Comparison of ENCODE assay signal across 9 mouse cellular contexts in genomic region chr2:58567066-58567810, GRCm38 (mm10). TPM values are rescaled to one million over a fixed set of nuclear protein-coding genes. Genes with fewer than 3 reads are reported as not detected.
DNase-seq lines count a peak whose midpoint lies in the region; ATAC-seq and TF ChIP-seq lines count a peak whose summit lies in the region.
"Had no signal": no experiment of that assay in that cellular context is flagged by ENCODE, and none has a peak within 500 bp of the region (broad histone marks: within the 10 kb centered on the region; RNA-seq: fewer than 3 reads in every experiment).

Gene Acvr1, minus strand, starts transcription at chr2:58567157.
Gene Upp2, plus strand, starts transcription at chr2:58567298.

- peak within 1 kb of the TSS; percentile 99 for H3K27ac ChIP-seq in embryonic facial prominence, embryonic 14.5 days (replicated peaks; ENCODE audit: low read depth, low read length)
- peak within 1 kb of the TSS; percentile 97 for H3K27ac ChIP-seq in heart, embryonic 11.5 days (ENCODE audit: low read depth, low read length)
- peak within 1 kb of the TSS; percentile 98 for H3K27ac ChIP-seq in kidney, embryonic 15.5 days
- peak within 1 kb of the TSS; percentile 91 for H3K27ac ChIP-seq in liver, adult 2 months (replicated peaks; ENCODE audit: insufficient read depth, low read depth, low read length)
- peak within 1 kb of the TSS; percentile 97 for H3K27ac ChIP-seq in stomach, embryonic 14.5 days (ENCODE audit: low read length)

- H3K36me3 ChIP-seq in embryonic facial prominence, embryonic 14.5 days (ENCODE audit: control insufficient read depth, insufficient read depth, low read length): no peaks in the 10 kb centered on the region
- H3K36me3 ChIP-seq in heart, embryonic 11.5 days (ENCODE audit: control insufficient read depth, insufficient read depth, low read length): no peaks in the 10 kb centered on the region
- H3K36me3 ChIP-seq in kidney, embryonic 15.5 days: no peaks in the 10 kb centered on the region
- H3K36me3 ChIP-seq in liver, adult 2 months (ENCODE audit: control insufficient read depth, insufficient read depth, low read length): no peaks in the 10 kb centered on the region
- H3K36me3 ChIP-seq in stomach, embryonic 14.5 days (ENCODE audit: control insufficient read depth, insufficient read depth, low read length): no peaks in the 10 kb centered on the region

- H3K9ac ChIP-seq in embryonic facial prominence, embryonic 14.5 days (ENCODE audit: low read depth, low read length): peak within 1 kb of the TSS; percentile 94
- peak within 1 kb of the TSS; percentile 94 for H3K9ac ChIP-seq in heart, embryonic 11.5 days (ENCODE audit: low read depth, low read length)
- H3K9ac ChIP-seq in kidney, embryonic 15.5 days: peak within 1 kb of the TSS; percentile 87
- peak within 1 kb of the TSS; percentile 98 for H3K9ac ChIP-seq in liver, adult 2 months (ENCODE audit: low read depth, low read length)
- H3K9ac ChIP-seq in stomach, embryonic 14.5 days (replicated peaks; ENCODE audit: low read depth, low read length): peak within 1 kb of the TSS; percentile 95

- peak within 1 kb of the TSS; percentile 61 for H3K4me2 ChIP-seq in embryonic facial prominence, embryonic 14.5 days (ENCODE audit: low read depth, low read length)
- H3K4me2 ChIP-seq in heart, embryonic 11.5 days: peak within 1 kb of the TSS; percentile 85
- H3K4me2 ChIP-seq in kidney, embryonic 15.5 days: peak within 1 kb of the TSS; percentile 68
- H3K4me2 ChIP-seq in stomach, embryonic 14.5 days (replicated peaks; ENCODE audit: low read depth, low read length): peak within 1 kb of the TSS; percentile 72

- 0 out of 2 replicates have a peak, but pooled peaks have one; percentile 12 for TF ChIP-seq CTCF in liver, adult 2 months (IDR thresholded peaks at IDR 0.05; ENCODE audit: low read depth, low read length)

- no peaks in the 10 kb centered on the region for H3K27me3 ChIP-seq in embryonic facial prominence, embryonic 14.5 days (replicated peaks; ENCODE audit: control insufficient read depth, insufficient read depth, low read length)
- no peaks in the 10 kb centered on the region for H3K27me3 ChIP-seq in heart, embryonic 11.5 days (ENCODE audit: control insufficient read depth, insufficient read depth, low read length)
- H3K27me3 ChIP-seq in kidney, embryonic 15.5 days: no peaks in the 10 kb centered on the region
- H3K27me3 ChIP-seq in liver, adult 2 months (ENCODE audit: control insufficient read depth, insufficient read depth, low read length): no peaks in the 10 kb centered on the region
- no peaks in the 10 kb centered on the region for H3K27me3 ChIP-seq in stomach, embryonic 14.5 days (ENCODE audit: control insufficient read depth, insufficient read depth, low read length)

- H3K4me3 ChIP-seq in embryonic facial prominence, embryonic 14.5 days (ENCODE audit: low read depth, low read length): peak within 1 kb of the TSS; percentile 84
- peak within 1 kb of the TSS; percentile 88 for H3K4me3 ChIP-seq in heart, embryonic 11.5 days (ENCODE audit: low read depth, low read length)
- peak within 1 kb of the TSS; percentile 91 for H3K4me3 ChIP-seq in kidney, embryonic 15.5 days (replicated peaks)
- peak within 1 kb of the TSS; percentile 92 for H3K4me3 ChIP-seq in liver, adult 2 months (ENCODE audit: insufficient read depth, low read depth, low read length)
- peak within 1 kb of the TSS; percentile 90 for H3K4me3 ChIP-seq in stomach, embryonic 14.5 days (ENCODE audit: low read depth, low read length)

- TF ChIP-seq POLR2A in liver, adult 2 months (IDR thresholded peaks at IDR 0.05; ENCODE audit: extremely low read depth, insufficient read depth, low read length): no peak

- H3K9me3 ChIP-seq in embryonic facial prominence, embryonic 14.5 days (ENCODE audit: control insufficient read depth, low read length): no peaks in the 10 kb centered on the region
- H3K9me3 ChIP-seq in heart, embryonic 11.5 days (replicated peaks; ENCODE audit: control insufficient read depth, low read length): no peaks in the 10 kb centered on the region
- no peaks in the 10 kb centered on the region for H3K9me3 ChIP-seq in kidney, embryonic 15.5 days (replicated peaks)
- H3K9me3 ChIP-seq in stomach, embryonic 14.5 days (ENCODE audit: control insufficient read depth, low read depth, low read length): no peaks in the 10 kb centered on the region

- 10% methylated on average over 4 of the region's 80 CpGs for WGBS in embryonic facial prominence, embryonic 14.5 days
- under 1% methylated on average over 35 of the region's 80 CpGs for WGBS in heart, embryonic 11.5 days (ENCODE audit: insufficient replicate concordance)
- under 1% methylated on average over 46 of the region's 80 CpGs for WGBS in kidney, embryonic 15.5 days
- 1% methylated on average over 73 of the region's 80 CpGs for WGBS in liver, adult 2 months
- under 1% methylated on average over 39 of the region's 80 CpGs for whole genome bisulfite sequencing in stomach, embryonic 14.5 days

- H3K4me1 ChIP-seq in embryonic facial prominence, embryonic 14.5 days (ENCODE audit: control insufficient read depth, insufficient read depth, low read length): peaks cover 34% of the 10 kb centered on the region
- peaks cover 35% of the 10 kb centered on the region for H3K4me1 ChIP-seq in heart, embryonic 11.5 days (ENCODE audit: control insufficient read depth, insufficient read depth, low read length)
- peaks cover 52% of the 10 kb centered on the region for H3K4me1 ChIP-seq in kidney, embryonic 15.5 days
- peaks cover 37% of the 10 kb centered on the region for H3K4me1 ChIP-seq in liver, adult 2 months (ENCODE audit: control insufficient read depth, insufficient read depth, low read length)
- H3K4me1 ChIP-seq in stomach, embryonic 14.5 days (ENCODE audit: control insufficient read depth, insufficient read depth, low read length): peaks cover 27% of the 10 kb centered on the region

- peaks cover 26% of the 10 kb centered on the region for H3K79me2 ChIP-seq in liver, adult 2 months (ENCODE audit: control insufficient read depth, insufficient read depth, low read length)

- peak; percentile 76 for DNase-seq in 3134 (ENCODE audit: extremely low read depth, insufficient read length, low spot score)
- peak; percentile 89 for DNase-seq in adrenal gland, postnatal 25 days
- DNase-seq in embryonic facial prominence, embryonic 14.5 days (ENCODE audit: low spot score): peak; percentile 97
- peak; percentile 85 for DNase-seq in liver, adult 2 months (ENCODE audit: extremely low read depth, low read depth, low spot score)

- peak; percentile 97 for ATAC-seq in embryonic facial prominence, embryonic 14.5 days (ENCODE audit: low read depth)
- peak; percentile 83 for ATAC-seq in heart, embryonic 11.5 days (replicated peaks; ENCODE audit: insufficient number of reproducible peaks, low FRiP score, low TSS enrichment)
- peak; percentile 96 for ATAC-seq in kidney, embryonic 15.5 days (replicated peaks; ENCODE audit: low FRiP score)
- peak; percentile 73 for ATAC-seq in monocyte, adult 5-6 weeks (replicated peaks; ENCODE audit: insufficient number of reproducible peaks, low FRiP score, low TSS enrichment, poor library complexity, severe bottlenecking)
- ATAC-seq in stomach, embryonic 14.5 days (ENCODE audit: insufficient number of reproducible peaks, insufficient read depth, low FRiP score, low read depth): peak; percentile 94

RNA-seq across cellular contexts. Expression of gene Acvr1, which starts in this region (rescaled TPM):
- 40.1 and 50.7 TPM in 2 replicates for total RNA-seq in adrenal gland, postnatal 25 days (2021)
- polyA plus RNA-seq in embryonic facial prominence, embryonic 14.5 days (2014; fragmentation: Nextera tagmentation; extraction: Ambion mirVana): 14.7 and 15.0 TPM in 2 replicates
- polyA plus RNA-seq in heart, embryonic 11.5 days (2014; fragmentation: Nextera tagmentation; extraction: Ambion mirVana): 11.8 and 12.9 TPM in 2 replicates
- polyA plus RNA-seq in kidney, embryonic 15.5 days (2015; fragmentation: Nextera tagmentation; extraction: Ambion mirVana): 5.2 and 5.7 TPM in 2 replicates
- total RNA-seq in liver, adult 2 months (2014; rRNA removed): 8.4 and 9.0 TPM in 2 replicates
- polyA plus RNA-seq in liver, adult 2 months (2012; rRNA removed): 4.3 and 5.7 TPM in 2 replicates
- total RNA-seq in monocyte, adult 5-6 weeks (2017): 1.1 to 2.3 TPM (median 2.1 TPM) in 3 replicates
- 9.5 and 10.5 TPM in 2 replicates for polyA plus RNA-seq in stomach, embryonic 14.5 days (2014; fragmentation: Nextera tagmentation; extraction: Ambion mirVana)
- total RNA-seq: MEL had no signal

RNA-seq across cellular contexts. Expression of gene Upp2, which starts in this region (rescaled TPM):
- total RNA-seq in adrenal gland, postnatal 25 days (2021): 13.8 and 17.9 TPM in 2 replicates
- 8.5 and 8.7 TPM in 2 replicates for polyA plus RNA-seq in embryonic facial prominence, embryonic 14.5 days (2014; fragmentation: Nextera tagmentation; extraction: Ambion mirVana)
- 8.4 and 8.6 TPM in 2 replicates for polyA plus RNA-seq in heart, embryonic 11.5 days (2014; fragmentation: Nextera tagmentation; extraction: Ambion mirVana)
- 7.7 and 7.8 TPM in 2 replicates for polyA plus RNA-seq in kidney, embryonic 15.5 days (2015; fragmentation: Nextera tagmentation; extraction: Ambion mirVana)
- 1,501 and 1,754 TPM in 2 replicates for total RNA-seq in liver, adult 2 months (2014; rRNA removed)
- polyA plus RNA-seq in liver, adult 2 months (2012; rRNA removed): 105 and 134 TPM in 2 replicates
- total RNA-seq in monocyte, adult 5-6 weeks (2017): 0.97 to 2.3 TPM (median 1.3 TPM) in 3 replicates
- 9.2 and 11.6 TPM in 2 replicates for polyA plus RNA-seq in stomach, embryonic 14.5 days (2014; fragmentation: Nextera tagmentation; extraction: Ambion mirVana)
- total RNA-seq: MEL had no signal

Comparison
In these comparisons a context has a peak if more than half of its experiments do, and no peak if none do; other contexts are left out.
1. Peak in every context shown above with its lines: DNase-seq, ATAC-seq, H3K4me3 ChIP-seq and H3K27ac ChIP-seq.
2. RNA of gene Upp2 (total RNA-seq): 1,501 to 1,754 TPM in liver, adult 2 months; 13.8 to 17.9 TPM in adrenal gland, postnatal 25 days and 0.97 to 2.3 TPM in monocyte, adult 5-6 weeks; every median in the first group is over 10 times any median in the second.